Mouse (Mus musculus) megakaryocyte, embryonic 14.5 days (primary cell): ENCODE data around the gene Tex35. TPM values are rescaled to one million over a fixed set of nuclear protein-coding genes. Genes with fewer than 3 reads are reported as not detected.
A peak's percentile ranks its signal among the peaks of the same experiment; 100 is the strongest.

Source experiments
- H3K27me3 ChIP-seq: replicated peaks from 2 replicates; pipeline ENCODE3; 2012; ENCODE audit warnings: inconsistent platforms
- H3K36me3 ChIP-seq: replicated peaks from 2 replicates; pipeline ENCODE3; 2012; ENCODE audit warnings: low read length, inconsistent platforms, mixed read lengths
- H3K4me1 ChIP-seq: 2 replicates; pipeline ENCODE4 v1.6.1; 2012; ENCODE audit warnings: inconsistent platforms
- H3K4me3 ChIP-seq: replicated peaks from 2 replicates; pipeline ENCODE3; 2012; ENCODE audit warnings: moderate library complexity, mild to moderate bottlenecking, inconsistent platforms
- H3K9me3 ChIP-seq: 2 replicates; pipeline ENCODE4 v1.6.1; 2012; ENCODE audit warnings: inconsistent platforms
- FLI1 ChIP-seq: IDR thresholded peaks from 2 replicates; pipeline ENCODE4 v1.6.1; 2012; ENCODE audit warnings: low read length, inconsistent platforms, mixed read lengths
- GATA1 ChIP-seq: IDR thresholded peaks from 3 replicates; pipeline ENCODE4 v1.6.1; 2012; ENCODE audit warnings: mixed read lengths, low read length, inconsistent platforms, borderline replicate concordance
- polyA plus RNA-seq: library from polyadenylated mRNA; stranded (reverse); fragments of >175 nt; gene quantifications from 2 replicates; pipeline ENCODE4 v1.2.3, GENCODE M21; 2012; ENCODE audit warnings: low replicate concordance; ENCODE audit not compliant: insufficient read depth

The Tex35 gene
- polyA plus RNA-seq, 1 experiment, result not detected

DNA sequence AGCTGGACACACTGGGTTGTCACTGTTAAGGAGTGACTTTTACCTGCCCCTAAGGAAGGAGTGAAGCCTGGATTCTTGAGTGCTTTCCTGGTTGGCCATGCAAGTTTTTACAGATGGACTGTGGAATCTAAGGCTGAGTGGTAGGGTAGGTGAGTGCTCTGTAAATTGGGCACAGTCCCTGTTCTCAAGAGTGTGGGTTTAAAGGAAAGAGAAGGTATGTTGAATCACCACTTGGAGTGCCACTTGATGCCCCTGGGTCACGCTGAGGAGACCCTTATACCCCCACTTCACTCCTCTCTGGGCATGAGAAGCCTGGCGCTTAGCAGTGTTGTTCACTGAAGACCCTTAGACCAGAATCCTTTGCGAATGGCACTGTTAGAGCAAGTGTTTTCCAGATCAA is 9.0 kb upstream of the Tex35 start:
- Histone ChIP-seq H3K4me1 (no peaks in the 10 kb centered on the region), H3K4me3 (no peak overlapping the region), H3K36me3 (no peaks in the 10 kb centered on the region), H3K9me3 (peaks cover 9% of the 10 kb centered on the region), H3K27me3 (peaks cover 13% of the 10 kb centered on the region)
- TF ChIP-seq FLI1 (no peak), GATA1 (no peak)

DNA sequence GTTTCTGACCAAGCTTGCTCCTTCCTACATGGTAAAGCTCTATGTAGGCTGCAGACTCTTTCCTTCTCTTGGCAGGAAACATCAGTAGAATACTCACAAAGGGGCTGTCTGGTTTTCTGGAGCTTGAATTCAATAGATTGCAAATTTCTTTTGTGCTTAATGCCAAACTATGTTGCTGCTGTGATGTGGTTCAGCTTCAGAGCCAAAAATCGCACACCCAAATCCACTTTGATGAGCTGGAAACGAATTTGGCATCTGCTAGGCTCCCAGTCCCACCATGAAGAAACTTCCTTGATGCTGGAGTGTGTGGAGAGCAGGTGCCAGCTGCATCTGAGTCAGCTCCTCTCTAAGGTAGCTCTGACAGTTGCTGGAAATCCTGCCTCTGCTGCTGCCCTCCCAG is 6.0 kb upstream of the Tex35 start:
- H3K9me3 ChIP-seq, result peaks cover 9% of the 10 kb centered on the region
- H3K4me1 ChIP-seq, result no peaks in the 10 kb centered on the region
- peaks cover 6% of the 10 kb centered on the region for H3K27me3 ChIP-seq
- no peak for TF ChIP-seq FLI1
- TF ChIP-seq GATA1, result no peak
- H3K36me3 ChIP-seq, result no peaks in the 10 kb centered on the region
- H3K4me3 ChIP-seq, result no peak overlapping the region

DNA sequence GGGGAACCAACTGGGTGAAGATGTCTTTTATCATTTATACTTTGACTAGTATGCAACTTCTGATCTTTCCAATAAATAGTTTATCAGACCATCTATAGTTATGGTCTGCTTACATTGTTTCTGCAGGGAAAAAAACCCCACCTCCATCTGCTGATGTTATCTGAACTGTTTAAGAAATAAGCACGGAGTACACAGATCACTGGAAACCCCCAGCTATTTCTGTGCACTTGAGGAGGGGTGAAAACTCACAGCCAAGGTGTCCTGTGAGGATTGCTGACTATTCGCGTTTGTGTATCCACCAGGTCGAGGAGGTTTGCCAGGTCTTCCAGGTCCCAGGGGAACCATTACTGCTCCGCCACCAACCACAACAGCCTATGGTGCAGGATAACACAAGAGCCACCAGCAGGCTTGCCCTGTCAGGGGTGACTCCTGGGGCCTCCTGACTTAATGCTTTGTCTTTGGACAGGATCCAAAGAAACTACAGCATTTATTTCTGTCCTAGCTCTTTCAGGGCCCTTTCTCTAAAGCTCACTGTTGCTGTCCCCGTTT is 1.9 kb upstream of the Tex35 start:
- no peak overlapping the region for H3K4me3 ChIP-seq
- no peaks in the 10 kb centered on the region for H3K36me3 ChIP-seq
- TF ChIP-seq FLI1, result no peak
- no peak for TF ChIP-seq GATA1
- H3K4me1 ChIP-seq, result no peaks in the 10 kb centered on the region
- H3K27me3 ChIP-seq, result peaks cover 1% of the 10 kb centered on the region
- peaks cover 10% of the 10 kb centered on the region for H3K9me3 ChIP-seq

DNA sequence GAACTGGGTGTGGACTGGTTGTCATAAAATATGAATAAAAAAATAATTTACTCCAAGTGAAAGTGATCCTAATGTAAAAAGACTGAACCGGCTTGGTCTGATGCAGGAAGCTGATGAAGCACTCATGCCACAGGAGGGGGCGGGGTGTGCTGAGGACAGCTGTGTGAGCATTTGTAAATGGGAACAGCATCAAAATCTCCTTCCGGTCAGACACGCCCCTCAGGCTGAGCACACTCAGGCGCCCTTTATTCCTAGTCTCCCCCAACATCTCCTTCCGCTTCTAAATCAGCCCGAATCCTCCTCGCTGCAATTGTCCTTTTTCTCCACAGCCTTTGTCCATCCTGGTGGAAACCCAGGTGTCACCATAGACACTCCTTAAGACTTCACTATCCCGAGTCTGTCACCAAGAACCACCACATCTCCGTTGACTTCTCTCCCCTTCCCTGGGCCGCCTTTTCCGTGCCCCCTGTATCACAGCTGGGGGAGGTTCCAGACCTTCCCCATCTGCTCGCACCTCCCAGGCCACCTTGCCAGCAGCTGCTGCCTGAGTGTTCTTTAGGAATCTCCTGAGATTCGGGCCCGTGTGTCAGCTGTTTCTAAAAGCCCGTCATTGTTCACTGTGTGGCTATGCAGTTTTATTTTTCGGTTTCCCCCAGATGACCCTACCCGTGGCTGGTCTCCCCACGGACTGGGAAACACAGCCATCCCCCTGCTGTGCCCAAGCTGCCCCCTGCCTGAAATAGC is 7.2 kb downstream of the Tex35 start:
- peak overlapping the region; percentile 80 for H3K4me3 ChIP-seq
- no peaks in the 10 kb centered on the region for H3K36me3 ChIP-seq
- H3K27me3 ChIP-seq, result peaks cover 14% of the 10 kb centered on the region
- TF ChIP-seq FLI1 (no peak), GATA1 (no peak)
- H3K4me1 ChIP-seq, result peaks cover 20% of the 10 kb centered on the region
- H3K9me3 ChIP-seq, result peaks cover 8% of the 10 kb centered on the region; the same call in 1 of the 2 replicates

DNA sequence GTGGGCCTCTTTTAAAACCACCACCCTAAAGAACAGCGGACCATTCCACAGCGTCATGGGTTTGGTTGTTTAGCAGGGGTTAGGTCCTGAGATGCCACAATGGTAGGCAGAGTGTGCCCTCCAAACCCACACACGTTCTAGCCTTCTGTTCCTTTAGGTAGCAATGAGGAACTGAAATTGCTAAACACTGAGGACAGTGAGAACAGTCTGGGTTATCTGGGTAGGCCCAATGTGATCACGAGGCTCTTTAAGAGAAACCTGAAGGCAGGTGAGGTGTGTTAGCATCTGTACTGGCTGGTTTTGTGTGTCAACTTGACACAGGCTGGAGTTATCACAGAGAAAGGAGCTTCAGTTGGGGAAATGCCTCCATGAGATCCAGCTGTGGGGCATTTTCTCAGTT is 12.9 kb downstream of the Tex35 start:
- peaks cover 20% of the 10 kb centered on the region for H3K4me1 ChIP-seq
- H3K27me3 ChIP-seq, result peaks cover 22% of the 10 kb centered on the region
- H3K36me3 ChIP-seq, result no peaks in the 10 kb centered on the region
- H3K9me3 ChIP-seq, result 0 out of 2 replicates have a peak, but pooled peaks cover 5% of the 10 kb centered on the region
- no peak overlapping the region for H3K4me3 ChIP-seq
- TF ChIP-seq GATA1 (no peak), FLI1 (no peak)

DNA sequence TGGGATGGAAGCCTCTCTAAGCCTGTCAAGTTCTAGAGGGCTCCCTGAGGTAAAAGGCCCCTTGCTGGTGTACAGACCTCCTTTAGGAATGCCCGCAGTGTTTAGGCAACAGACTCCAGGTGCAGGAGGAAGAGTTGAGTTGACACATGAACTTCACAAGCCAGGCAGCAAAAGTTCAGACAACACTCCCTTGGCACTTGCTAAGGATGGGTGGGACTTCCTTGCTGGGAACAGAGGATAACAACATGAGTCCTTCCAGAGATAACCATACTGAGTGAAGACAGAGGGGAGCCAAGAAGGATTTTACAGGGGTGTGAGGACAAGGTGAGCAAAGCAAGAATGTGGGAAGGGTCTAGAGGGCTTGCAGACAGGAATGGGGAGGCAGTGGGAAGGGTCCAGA is 15.9 kb downstream of the Tex35 start:
- H3K27me3 ChIP-seq, result peaks cover 16% of the 10 kb centered on the region
- 0 out of 2 replicates have a peak, but pooled peaks cover 5% of the 10 kb centered on the region for H3K9me3 ChIP-seq
- H3K4me3 ChIP-seq, result no peak overlapping the region
- H3K4me1 ChIP-seq, result peaks cover 14% of the 10 kb centered on the region
- no peaks in the 10 kb centered on the region for H3K36me3 ChIP-seq
- no peak for TF ChIP-seq FLI1
- no peak for TF ChIP-seq GATA1

DNA sequence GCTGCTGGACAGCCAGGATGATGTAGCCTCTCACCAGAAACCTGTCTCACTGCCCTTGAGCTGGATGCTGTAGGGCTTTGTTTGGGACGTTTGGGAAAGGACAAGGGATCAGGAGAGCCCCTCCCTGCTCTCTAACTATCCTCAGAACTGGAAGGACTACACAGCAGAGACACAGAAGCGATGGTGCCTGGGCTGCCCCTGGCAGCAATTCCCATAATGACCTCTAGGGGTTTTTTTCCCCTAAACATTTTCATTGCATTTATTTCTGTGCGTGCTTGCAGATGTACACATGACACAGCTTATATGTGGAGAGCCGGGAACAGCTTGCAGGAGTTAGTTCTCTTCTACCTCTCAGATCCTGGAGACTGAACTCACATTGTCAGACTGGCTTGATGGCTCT is 16.3 kb downstream of the Tex35 start:
- no peaks in the 10 kb centered on the region for H3K36me3 ChIP-seq
- no peak for TF ChIP-seq FLI1
- no peak for TF ChIP-seq GATA1

DNA sequence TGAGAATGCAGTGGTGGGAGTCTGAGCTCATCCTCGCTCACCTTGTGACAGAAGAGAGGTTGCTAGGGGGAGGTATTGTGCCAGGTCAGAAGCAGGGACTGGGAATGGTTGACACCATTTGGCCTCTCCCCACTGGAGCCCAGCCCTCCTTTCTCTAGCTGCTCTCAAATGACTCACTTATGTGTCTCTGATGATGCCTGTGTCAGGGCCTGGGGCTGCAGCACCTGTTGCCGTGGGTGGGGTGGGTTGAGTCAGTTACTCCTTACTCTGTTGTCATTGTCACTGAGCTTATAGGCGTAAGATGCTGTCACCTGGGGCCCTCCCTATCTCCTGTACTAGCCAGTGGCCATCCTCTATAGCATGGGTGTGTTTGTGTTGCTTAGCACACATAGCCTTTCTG is 17.6 kb downstream of the Tex35 start:
- Histone ChIP-seq H3K4me1 (peaks cover 31% of the 10 kb centered on the region), H3K4me3 (no peak overlapping the region), H3K9me3 (0 out of 2 replicates have a peak, but pooled peaks cover 5% of the 10 kb centered on the region), H3K27me3 (peaks cover 16% of the 10 kb centered on the region), H3K36me3 (no peaks in the 10 kb centered on the region)
- TF ChIP-seq GATA1 (no peak), FLI1 (no peak)

More for the DNA sequence above, 16.3 kb downstream of the Tex35 start:
- H3K9me3 ChIP-seq, result 0 out of 2 replicates have a peak, but pooled peaks cover 5% of the 10 kb centered on the region
- H3K4me1 ChIP-seq, result peaks cover 19% of the 10 kb centered on the region
- H3K4me3 ChIP-seq, result no peak overlapping the region
- H3K27me3 ChIP-seq, result peaks cover 16% of the 10 kb centered on the region

DNA sequence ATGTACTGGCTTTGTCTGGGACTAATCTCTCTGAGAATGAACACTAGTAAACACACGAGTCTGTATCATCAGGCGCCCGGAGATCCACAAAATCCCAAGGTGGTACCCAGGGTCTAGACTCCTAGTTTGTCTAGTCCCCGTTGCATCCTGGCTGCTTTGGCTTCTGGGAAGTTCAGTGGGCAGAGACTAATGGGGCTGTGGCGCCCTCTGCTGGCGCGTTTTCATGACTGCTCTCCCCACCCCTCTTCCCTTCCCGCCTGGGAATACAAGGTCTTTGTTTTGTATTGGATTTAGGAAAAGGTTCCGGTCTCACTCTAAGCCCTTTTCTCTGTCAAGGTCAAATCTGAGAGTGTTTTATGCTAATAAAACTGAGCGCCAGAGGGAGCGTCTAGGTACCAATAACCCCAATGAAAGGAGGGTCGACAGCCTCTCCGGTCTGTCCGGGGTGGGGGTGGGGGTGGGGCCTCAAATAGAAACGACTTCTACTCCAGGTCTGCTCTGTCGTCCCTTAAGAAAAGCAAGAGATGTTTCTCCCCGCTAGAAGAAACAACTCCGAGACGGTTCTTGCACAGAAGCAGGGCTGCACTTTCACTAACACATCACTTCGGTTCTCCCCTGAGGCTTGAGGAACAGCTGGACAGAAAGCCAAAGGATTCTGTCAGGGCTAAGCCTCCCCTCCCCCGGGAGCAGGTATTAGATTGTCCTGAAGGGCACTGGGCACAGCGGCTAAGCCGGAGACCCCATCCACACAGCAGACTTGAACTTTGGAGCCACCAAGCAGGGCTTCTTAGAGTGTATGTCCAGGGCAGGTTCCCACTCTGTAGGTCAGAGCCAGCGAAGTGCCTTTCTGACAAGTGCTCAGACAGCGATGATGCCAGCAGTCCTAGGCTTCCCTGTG is 22.1 kb downstream of the Tex35 start:
- peaks cover 45% of the 10 kb centered on the region for H3K4me1 ChIP-seq
- no peaks in the 10 kb centered on the region for H3K36me3 ChIP-seq
- peak overlapping the region; percentile 83 for H3K4me3 ChIP-seq
- peaks cover 3% of the 10 kb centered on the region for H3K27me3 ChIP-seq
- no peaks in the 10 kb centered on the region for H3K9me3 ChIP-seq
- TF ChIP-seq GATA1 (no peak), FLI1 (no peak)

DNA sequence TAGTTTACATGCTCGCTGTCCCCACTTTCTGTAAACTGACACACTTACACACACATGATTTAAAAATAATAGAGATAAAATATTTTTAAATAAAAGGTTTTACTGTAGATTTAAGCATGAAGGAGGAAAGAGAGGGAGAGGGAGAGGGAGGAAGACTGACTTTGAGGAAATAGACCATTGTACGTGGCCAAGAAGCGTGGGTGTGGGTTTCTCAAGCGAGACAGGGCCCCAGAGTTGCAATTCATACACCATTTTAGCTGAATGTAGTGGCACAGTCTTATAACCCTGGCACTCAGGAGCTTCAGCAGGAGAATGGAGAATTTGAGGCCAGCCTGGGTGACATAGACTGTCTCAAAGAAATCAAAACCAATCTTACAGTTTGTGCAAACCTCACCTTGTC is 25.5 kb downstream of the Tex35 start:
- Histone ChIP-seq H3K9me3 (no peaks in the 10 kb centered on the region), H3K27me3 (peaks cover 2% of the 10 kb centered on the region), H3K4me3 (no peak overlapping the region), H3K4me1 (peaks cover 56% of the 10 kb centered on the region), H3K36me3 (no peaks in the 10 kb centered on the region)
- TF ChIP-seq GATA1 (no peak), FLI1 (no peak)
